Mouse (Mus musculus) brain, adult 10 weeks (tissue): ENCODE measurements around the gene Atad1. TPM values are rescaled to one million over a fixed set of nuclear protein-coding genes. Genes with fewer than 3 reads are reported as not detected.

Experiments
- polyA plus RNA-seq: library from polyadenylated mRNA; stranded (reverse); fragments of 350-450 nt; fragmentation: Illumina TruSeq; extraction: RNeasy Lipid Tissue Mini Kit (QIAGEN cat#74804); gene quantifications from one replicate; pipeline ENCODE4 v1.2.3, GENCODE M21; 2015; ENCODE audit warnings: low read depth, low replicate concordance

The Atad1 gene
- 103 TPM for polyA plus RNA-seq

DNA sequence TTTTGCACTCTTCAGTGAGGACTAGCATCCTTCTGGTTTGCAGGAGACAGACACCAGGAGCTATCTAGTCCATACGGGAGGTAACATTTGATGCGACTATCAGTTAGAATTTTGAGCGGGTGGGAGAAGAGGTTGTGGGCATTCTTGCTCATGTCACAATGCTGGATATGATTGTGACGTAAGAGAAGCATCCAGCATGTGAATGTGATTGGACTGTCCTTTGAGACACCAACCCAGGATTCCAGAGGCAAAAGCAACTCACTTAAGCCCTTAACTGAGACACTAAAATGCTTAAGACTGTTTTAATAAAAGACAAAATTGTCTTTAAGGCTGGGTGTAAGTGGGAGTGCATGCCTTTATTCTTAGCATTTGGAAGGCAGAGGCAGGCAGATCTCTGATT, at the start of gene Atad1:
Gene Atad1, minus strand, starts transcription at position 101 of the 400 bp plus-strand sequence.

DNA sequence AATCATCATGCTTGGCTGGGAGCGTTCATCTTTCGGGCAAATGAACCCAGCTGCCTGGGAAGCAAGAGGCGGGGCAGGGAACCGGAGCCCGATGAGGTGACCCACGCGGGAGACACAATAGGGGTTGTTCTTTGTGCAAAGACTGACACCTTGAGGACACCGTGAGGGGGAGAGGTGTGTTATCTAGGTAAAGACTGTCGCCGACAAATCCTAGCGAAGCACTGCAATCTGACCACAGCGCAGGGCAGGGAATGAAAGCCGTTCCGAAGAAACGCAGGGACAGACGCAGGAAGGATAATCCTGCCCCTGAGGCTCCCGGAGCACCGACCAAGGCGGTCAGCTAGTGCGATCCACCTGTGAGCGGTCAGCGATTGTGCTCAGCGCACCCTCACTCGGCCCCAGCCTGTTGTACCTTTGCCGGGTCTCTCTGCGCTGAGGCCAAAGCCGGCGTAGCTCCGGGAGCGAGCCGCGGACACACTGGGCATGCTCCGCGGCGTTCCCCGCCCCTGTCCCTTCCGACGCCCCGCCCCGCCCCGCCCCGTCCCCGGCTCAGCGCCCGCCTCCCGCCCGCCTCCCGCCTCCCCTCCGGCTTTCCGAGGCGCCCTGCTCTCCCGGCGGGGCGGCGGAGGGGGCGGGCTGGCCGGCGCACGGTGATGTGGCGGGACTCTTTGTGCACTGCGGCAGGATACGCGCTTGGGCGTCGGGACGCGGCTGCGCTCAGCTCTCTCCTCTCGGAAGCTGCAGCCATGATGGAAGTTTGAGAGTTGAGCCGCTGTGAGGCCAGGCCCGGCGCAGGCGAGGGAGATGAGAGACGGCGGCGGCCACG, 17.5 kb upstream of the Atad1 start, which contains the start of gene Pten:
Gene Pten, plus strand, starts transcription at position 598 of the 826 bp plus-strand sequence.

Other genes starting within 250 kb of the Atad1 start
- gene Papss2, start 144.0 kb downstream of the Atad1 start, polyA plus RNA-seq, result 10.4 TPM
- gene Pten, start 17.7 kb upstream of the Atad1 start, polyA plus RNA-seq, result 63.2 TPM